Mouse (Mus musculus) MEL (cell line): ENCODE measurements around the gene Ube2cbp. TPM values are rescaled to one million over a fixed set of nuclear protein-coding genes. Genes with fewer than 3 reads are reported as not detected.
A peak's percentile ranks its signal among the peaks of the same experiment; 100 is the strongest.

Source experiments
- DNase-seq: peaks from one replicate; pipeline ENCODE4 v3.0.0; 2011; ENCODE audit warnings: low read depth, low spot score
- H3K27ac ChIP-seq: 2 replicates; pipeline ENCODE4 v1.5.1; 2012; ENCODE audit warnings: low read depth, mild to moderate bottlenecking, control low read depth, low read length, moderate library complexity; ENCODE audit not compliant: control insufficient read depth
- H3K27me3 ChIP-seq, 2 experiments: fragments of 150-350 bp in 1 of 2; sonication (generic) in 1 of 2; 2 replicates each; pipeline ENCODE4 v1.6.1; 2012; ENCODE audit warnings: low read length in 2 of 2, mild to moderate bottlenecking in 2 of 2, improper control_type of control experiment in 1 of 2, moderate library complexity in 1 of 2; ENCODE audit not compliant: insufficient read depth in 2 of 2, control insufficient read depth in 1 of 2
- H3K36me3 ChIP-seq, 2 experiments: 2 replicates each; pipeline ENCODE4 v1.6.1; 2012 to 2014; ENCODE audit warnings: low read length in 2 of 2, improper control_type of control experiment in 1 of 2, inconsistent platforms in 1 of 2, mild to moderate bottlenecking in 1 of 2; ENCODE audit not compliant: insufficient read depth in 2 of 2, control insufficient read depth in 1 of 2
- H3K4me1 ChIP-seq, 2 experiments: fragments of 150-350 bp in 1 of 2; sonication (generic) in 1 of 2; 2 replicates each; pipeline ENCODE4 v1.6.1; 2012; ENCODE audit warnings: low read length in 2 of 2, improper control_type of control experiment in 1 of 2, mild to moderate bottlenecking in 1 of 2; ENCODE audit not compliant: insufficient read depth in 2 of 2, control insufficient read depth in 1 of 2
- H3K4me3 ChIP-seq, 2 experiments: fragments of 150-350 bp in 1 of 2; sonication (generic) in 1 of 2; 2 replicates each; pipeline ENCODE4 v1.5.1; 2012; ENCODE audit warnings: low read depth in 2 of 2, low read length in 2 of 2, mild to moderate bottlenecking in 2 of 2, moderate library complexity in 2 of 2, control low read depth in 1 of 2, improper control_type of control experiment in 1 of 2; ENCODE audit not compliant: control insufficient read depth in 1 of 2, insufficient read depth in 1 of 2
- H3K79me2 ChIP-seq: 2 replicates; pipeline ENCODE4 v1.6.1; 2012; ENCODE audit warnings: mild to moderate bottlenecking, low read length, moderate library complexity; ENCODE audit not compliant: control insufficient read depth, poor library complexity, insufficient read depth
- H3K9ac ChIP-seq: 2 replicates; pipeline ENCODE4 v1.6.1; 2012; ENCODE audit warnings: low read depth, mild to moderate bottlenecking, control low read depth, low read length, moderate library complexity; ENCODE audit not compliant: control insufficient read depth, poor library complexity, severe bottlenecking
- H3K9me3 ChIP-seq: fragments of 150-350 bp; sonication (generic); replicated peaks from 2 replicates; pipeline ENCODE4 v1.6.1; 2012; ENCODE audit warnings: mild to moderate bottlenecking, low read length, improper control_type of control experiment, moderate library complexity; ENCODE audit not compliant: insufficient read depth
- BHLHE40 ChIP-seq: IDR thresholded peaks from 2 replicates; pipeline ENCODE4 v1.6.1; 2012; ENCODE audit warnings: low read depth, mild to moderate bottlenecking, inconsistent platforms, low read length, improper control_type of control experiment, borderline replicate concordance
- CTCF ChIP-seq, 3 experiments: IDR thresholded peaks in 2 of 3; conservative IDR thresholded peaks in 1 of 3; 2 replicates each; pipeline ENCODE4 v1.5.1; 2011 to 2012; ENCODE audit warnings: low read length in 3 of 3, low read depth in 2 of 3, mild to moderate bottlenecking in 2 of 3, improper control_type of control experiment in 1 of 3, inconsistent platforms in 1 of 3, mixed read lengths in 1 of 3, moderate library complexity in 1 of 3; ENCODE audit not compliant: control insufficient read depth in 1 of 3, insufficient read depth in 1 of 3, poor library complexity in 1 of 3, severe bottlenecking in 1 of 3
- ELF1 ChIP-seq: IDR thresholded peaks from 2 replicates; pipeline ENCODE4 v1.6.1; 2014; ENCODE audit warnings: low read depth, mild to moderate bottlenecking, inconsistent platforms, low read length, improper control_type of control experiment, moderate library complexity
- MAFK ChIP-seq: IDR thresholded peaks from 2 replicates; pipeline ENCODE4 v1.6.1; 2011; ENCODE audit warnings: low read depth, mild to moderate bottlenecking, low read length, improper control_type of control experiment, borderline replicate concordance
- MAZ ChIP-seq: IDR thresholded peaks from 2 replicates; pipeline ENCODE4 v1.6.1; 2012; ENCODE audit warnings: low read depth, mild to moderate bottlenecking, inconsistent platforms, low read length, improper control_type of control experiment
- MYB ChIP-seq: IDR thresholded peaks from 2 replicates; pipeline ENCODE4 v1.6.1; 2011; ENCODE audit warnings: mild to moderate bottlenecking, low read depth, low read length, improper control_type of control experiment
- NRF1 ChIP-seq: IDR thresholded peaks from 2 replicates; pipeline ENCODE4 v1.6.1; 2014; ENCODE audit warnings: low read depth, mild to moderate bottlenecking, inconsistent platforms, low read length, improper control_type of control experiment, moderate library complexity; ENCODE audit not compliant: poor library complexity, insufficient read depth, severe bottlenecking
- POLR2A ChIP-seq, 2 experiments: IDR thresholded peaks; 2 replicates each; pipeline ENCODE4 v1.6.1; 2011 to 2012; ENCODE audit warnings: low read length in 2 of 2, mild to moderate bottlenecking in 2 of 2, control low read depth in 1 of 2, improper control_type of control experiment in 1 of 2, low read depth in 1 of 2, moderate library complexity in 1 of 2; ENCODE audit not compliant: control insufficient read depth in 1 of 2, insufficient read depth in 1 of 2, poor library complexity in 1 of 2
- RAD21 ChIP-seq: IDR thresholded peaks from 2 replicates; pipeline ENCODE4 v1.6.1; 2011; ENCODE audit warnings: mild to moderate bottlenecking, low read depth, low read length, improper control_type of control experiment
- RCOR1 ChIP-seq: IDR thresholded peaks from 2 replicates; pipeline ENCODE4 v1.6.1; 2012; ENCODE audit warnings: low read depth, mild to moderate bottlenecking, inconsistent platforms, low read length, improper control_type of control experiment
- SIN3A ChIP-seq: IDR thresholded peaks from 2 replicates; pipeline ENCODE4 v1.6.1; 2012; ENCODE audit warnings: low read length, improper control_type of control experiment, inconsistent platforms
- SMC3 ChIP-seq: IDR thresholded peaks from 2 replicates; pipeline ENCODE4 v1.6.1; 2011; ENCODE audit warnings: low read depth, low read length, improper control_type of control experiment
- TBP ChIP-seq: IDR thresholded peaks from 2 replicates; pipeline ENCODE4 v1.8.0; 2011; ENCODE audit warnings: low read depth, low read length, improper control_type of control experiment
- TCF12 ChIP-seq: IDR thresholded peaks from 2 replicates; pipeline ENCODE4 v1.6.1; 2014; ENCODE audit warnings: low read depth, mild to moderate bottlenecking, inconsistent platforms, low read length, improper control_type of control experiment, moderate library complexity
- USF2 ChIP-seq, 2 experiments: IDR thresholded peaks; 2 replicates each; pipeline ENCODE4 v1.6.1; 2011 to 2012; ENCODE audit warnings: improper control_type of control experiment in 2 of 2, low read length in 2 of 2, borderline replicate concordance in 1 of 2, inconsistent platforms in 1 of 2, low read depth in 1 of 2, mild to moderate bottlenecking in 1 of 2; ENCODE audit not compliant: insufficient read depth in 1 of 2
- ZC3H11A ChIP-seq: IDR thresholded peaks from 2 replicates; pipeline ENCODE4 v1.6.1; 2012; ENCODE audit warnings: low read depth, mild to moderate bottlenecking, inconsistent platforms, low read length, improper control_type of control experiment
- ZMIZ1 ChIP-seq: IDR thresholded peaks from 2 replicates; pipeline ENCODE4 v1.6.1; 2012; ENCODE audit warnings: low read depth, mild to moderate bottlenecking, inconsistent platforms, low read length, improper control_type of control experiment, moderate library complexity
- ZNF384 ChIP-seq: IDR thresholded peaks from 2 replicates; pipeline ENCODE4 v1.6.1; 2012; ENCODE audit warnings: low read depth, mild to moderate bottlenecking, inconsistent platforms, low read length, improper control_type of control experiment
- polyA plus RNA-seq, 2 experiments: library from polyadenylated mRNA; stranded (reverse) in 1 of 2; unstranded in 1 of 2; fragments of >175 nt in 1 of 2; fragments of >200 nt in 1 of 2; gene quantifications; 2 replicates each; pipeline versions ENCODE4 v1.2.1 to v1.2.4; 2012; ENCODE audit warnings: low replicate concordance in 2 of 2, low read depth in 1 of 2; ENCODE audit not compliant: insufficient read length in 2 of 2, insufficient read depth in 1 of 2, missing spikeins in 1 of 2
- total RNA-seq: library from RNA; depleted of rRNA; stranded (reverse); fragments of 300-350 nt; gene quantifications from 2 replicates; pipeline ENCODE4 v1.2.3, GENCODE M21; 2012

The Ube2cbp gene
- total and polyA plus RNA-seq, 3 experiments: 6.4 to 7.2 TPM; not detected in 1

GRCm38 (mm10) chr9:86449581-86449980 is 15.2 kb downstream of the Ube2cbp start:
- DNase-seq: peak; percentile 74
- Histone ChIP-seq H3K79me2 (no peaks in the 10 kb centered on the region), H3K4me3 (no peak overlapping the region), H3K27ac (no peak overlapping the region), H3K9me3 (no peaks in the 10 kb centered on the region), H3K9ac (no peak overlapping the region), H3K36me3 (no peaks in the 10 kb centered on the region), H3K27me3 (no peaks in the 10 kb centered on the region), H3K4me1 (no peaks in the 10 kb centered on the region)
- TF ChIP-seq RAD21 (peak; percentile 82), TCF12 (no peak), POLR2A (IDR thresholded peaks at IDR 0.05; ENCODE audit: control insufficient read depth in 1 of 2, insufficient read depth in 1 of 2, low read depth in 1 of 2, low read length in 2 of 2, poor library complexity in 1 of 2) (no peak), ZC3H11A (peak; percentile 89), CTCF (IDR thresholded peaks at IDR 0.05 in 2 of 3, conservative IDR thresholded peaks at IDR 0.05 in 1 of 3; ENCODE audit: control insufficient read depth in 1 of 3, insufficient read depth in 1 of 3, low read depth in 2 of 3, low read length in 3 of 3, poor library complexity in 1 of 3, severe bottlenecking in 1 of 3) (peak; percentile 67 to 95 (median 78)), RCOR1 (no peak), MAFK (no peak), SMC3 (peak; percentile 89)
- TF ChIP-seq, all 39 proteins: peak for 4

GRCm38 (mm10) chr9:86447431-86447830 is 17.3 kb downstream of the Ube2cbp start:
- Histone ChIP-seq H3K36me3 (no peaks in the 10 kb centered on the region), H3K4me1 (no peaks in the 10 kb centered on the region), H3K4me3 (no peak overlapping the region), H3K79me2 (no peaks in the 10 kb centered on the region), H3K9me3 (no peaks in the 10 kb centered on the region), H3K27me3 (no peaks in the 10 kb centered on the region), H3K9ac (no peak overlapping the region), H3K27ac (no peak overlapping the region)
- TF ChIP-seq NRF1 (no peak), SIN3A (no peak), BHLHE40 (no peak), USF2 (IDR thresholded peaks at IDR 0.05; ENCODE audit: borderline replicate concordance in 1 of 2, insufficient read depth in 1 of 2, low read depth in 1 of 2, low read length in 2 of 2) (no peak), MYB (no peak), ZNF384 (no peak), TBP (no peak), ZMIZ1 (no peak), SMC3 (no peak), POLR2A (IDR thresholded peaks at IDR 0.05; ENCODE audit: control insufficient read depth in 1 of 2, insufficient read depth in 1 of 2, low read depth in 1 of 2, low read length in 2 of 2, poor library complexity in 1 of 2) (no peak), ELF1 (no peak), RCOR1 (no peak), MAZ (no peak)
- DNase-seq: no peak
